Mouse (Mus musculus): ENCODE measurements around the gene Camta1. TPM values are rescaled to one million over a fixed set of nuclear protein-coding genes. Genes with fewer than 3 reads are reported as not detected.

Gene Camta1
- polyA plus RNA-seq, 1 experiment from 2014 or later = 123 TPM

GRCm38 (mm10) chr4:151095207-151095606, 766.5 kb downstream of the Camta1 start:
- Histone ChIP-seq H3K4me1 (ENCODE audit: control insufficient read depth, insufficient read depth, low read length) (peaks cover 5% of the 10 kb centered on the region), H3K4me2 (ENCODE audit: low read length) (no peak overlapping the region), H3K27ac (ENCODE audit: low read depth, low read length) (no peak overlapping the region), H3K36me3 (ENCODE audit: control insufficient read depth, insufficient read depth, low read length) (peaks cover 17% of the 10 kb centered on the region), H3K27me3 (replicated peaks; ENCODE audit: control insufficient read depth, insufficient read depth, low read length) (no peaks in the 10 kb centered on the region), H3K4me3 (ENCODE audit: low read depth, low read length) (no peak overlapping the region), H3K9ac (ENCODE audit: low read length) (no peak overlapping the region), H3K9me3 (replicated peaks; ENCODE audit: control insufficient read depth, low read length) (no peaks in the 10 kb centered on the region)
- DNase-seq (ENCODE audit: low spot score) (peak; percentile 40), ATAC-seq (no peak)
- WGBS = 25% methylated on average over 2 of the region's 2 CpGs

- H3K4me3 ChIP-seq (ENCODE audit: low read depth, low read length) = no peak within 1 kb of the TSS
- ATAC-seq (no peak), DNase-seq (ENCODE audit: low spot score) (no peak)
- no peaks in the 10 kb centered on the region for H3K9me3 ChIP-seq (replicated peaks; ENCODE audit: control insufficient read depth, low read length)
- 0 out of 2 replicates have a peak, but pooled peaks cover 2% of the 10 kb centered on the region for H3K4me1 ChIP-seq (ENCODE audit: control insufficient read depth, insufficient read depth, low read length)
- H3K27me3 ChIP-seq (replicated peaks; ENCODE audit: control insufficient read depth, insufficient read depth, low read length) = no peaks in the 10 kb centered on the region
- peak within 1 kb of the TSS; percentile 35; the same call in 1 of the 2 replicates for H3K27ac ChIP-seq (ENCODE audit: low read depth, low read length)
- H3K4me2 ChIP-seq (ENCODE audit: low read length) = no peak within 1 kb of the TSS
- H3K9ac ChIP-seq (ENCODE audit: low read length) = 0 out of 2 replicates have a peak within 1 kb of the TSS, but pooled peaks have one; percentile 8
- WGBS = 87% methylated on average over 7 of the region's 7 CpGs
- peaks cover 53% of the 10 kb centered on the region for H3K36me3 ChIP-seq (ENCODE audit: control insufficient read depth, insufficient read depth, low read length)
These were observed 772.4 kb downstream of the Camta1 start, which contains the start of gene Gm13090 for GRCm38 (mm10) chr4:151089270-151089669. Gm13090 (plus strand) TSS chr4:151089570.

- H3K27ac ChIP-seq (ENCODE audit: low read depth, low read length) = peak overlapping the region; percentile 35; the same call in 1 of the 2 replicates
- H3K27me3 ChIP-seq (replicated peaks; ENCODE audit: control insufficient read depth, insufficient read depth, low read length) = no peaks in the 10 kb centered on the region
- DNase-seq (ENCODE audit: low spot score) = no peak
- 90% methylated on average over 14 of the region's 14 CpGs for WGBS
- H3K4me3 ChIP-seq (ENCODE audit: low read depth, low read length) = no peak overlapping the region
- H3K4me1 ChIP-seq (ENCODE audit: control insufficient read depth, insufficient read depth, low read length) = 0 out of 2 replicates have a peak, but pooled peaks cover 2% of the 10 kb centered on the region
- peaks cover 53% of the 10 kb centered on the region for H3K36me3 ChIP-seq (ENCODE audit: control insufficient read depth, insufficient read depth, low read length)
- no peak overlapping the region for H3K4me2 ChIP-seq (ENCODE audit: low read length)
- 0 out of 2 replicates have a peak, but pooled peaks have one; percentile 29 for ATAC-seq
- H3K9me3 ChIP-seq (replicated peaks; ENCODE audit: control insufficient read depth, low read length) = no peaks in the 10 kb centered on the region
- 0 out of 2 replicates have a peak overlapping the region, but pooled peaks have one; percentile 8 for H3K9ac ChIP-seq (ENCODE audit: low read length)
These were observed 772.9 kb downstream of the Camta1 start for GRCm38 (mm10) chr4:151088819-151089218.

- 90% methylated on average over 1 of the region's 1 CpGs for WGBS
- no peak for ATAC-seq
- no peaks in the 10 kb centered on the region for H3K9me3 ChIP-seq (replicated peaks; ENCODE audit: control insufficient read depth, low read length)
- H3K4me3 ChIP-seq (ENCODE audit: low read depth, low read length) = no peak overlapping the region
- H3K4me1 ChIP-seq (ENCODE audit: control insufficient read depth, insufficient read depth, low read length) = 0 out of 2 replicates have a peak, but pooled peaks cover 2% of the 10 kb centered on the region
- H3K4me2 ChIP-seq (ENCODE audit: low read length) = no peak overlapping the region
- no peak overlapping the region for H3K9ac ChIP-seq (ENCODE audit: low read length)
- H3K27ac ChIP-seq (ENCODE audit: low read depth, low read length) = no peak overlapping the region
- H3K36me3 ChIP-seq (ENCODE audit: control insufficient read depth, insufficient read depth, low read length) = peaks cover 64% of the 10 kb centered on the region
- no peak for DNase-seq (ENCODE audit: low spot score)
- no peaks in the 10 kb centered on the region for H3K27me3 ChIP-seq (replicated peaks; ENCODE audit: control insufficient read depth, insufficient read depth, low read length)
These were observed 774.3 kb downstream of the Camta1 start for GRCm38 (mm10) chr4:151087358-151087757.

GRCm38 (mm10) chr4:151083027-151083426, 778.6 kb downstream of the Camta1 start:
- no peak for DNase-seq (ENCODE audit: low spot score)
- WGBS = 87% methylated on average over 5 of the region's 5 CpGs

GRCm38 (mm10) chr4:151081977-151082376, 779.7 kb downstream of the Camta1 start:
- H3K27ac ChIP-seq (ENCODE audit: low read depth, low read length) = no peak overlapping the region
- no peak overlapping the region for H3K4me3 ChIP-seq (ENCODE audit: low read depth, low read length)
- WGBS = 93% methylated on average over 13 of the region's 13 CpGs
- H3K9me3 ChIP-seq (replicated peaks; ENCODE audit: control insufficient read depth, low read length) = no peaks in the 10 kb centered on the region
- H3K4me2 ChIP-seq (ENCODE audit: low read length) = no peak overlapping the region
- ATAC-seq (no peak), DNase-seq (ENCODE audit: low spot score) (no peak)
- H3K4me1 ChIP-seq (ENCODE audit: control insufficient read depth, insufficient read depth, low read length) = no peaks in the 10 kb centered on the region
- peaks cover 99% of the 10 kb centered on the region for H3K36me3 ChIP-seq (ENCODE audit: control insufficient read depth, insufficient read depth, low read length)
- no peaks in the 10 kb centered on the region for H3K27me3 ChIP-seq (replicated peaks; ENCODE audit: control insufficient read depth, insufficient read depth, low read length)
- no peak overlapping the region for H3K9ac ChIP-seq (ENCODE audit: low read length)

More at GRCm38 (mm10) chr4:151083027-151083426, 778.6 kb downstream of the Camta1 start:
- no peaks in the 10 kb centered on the region for H3K4me1 ChIP-seq (ENCODE audit: control insufficient read depth, insufficient read depth, low read length)
- no peak overlapping the region for H3K4me3 ChIP-seq (ENCODE audit: low read depth, low read length)
- no peak overlapping the region for H3K4me2 ChIP-seq (ENCODE audit: low read length)
- no peak for ATAC-seq
- peaks cover 98% of the 10 kb centered on the region for H3K36me3 ChIP-seq (ENCODE audit: control insufficient read depth, insufficient read depth, low read length)
- no peaks in the 10 kb centered on the region for H3K9me3 ChIP-seq (replicated peaks; ENCODE audit: control insufficient read depth, low read length)
- no peak overlapping the region for H3K27ac ChIP-seq (ENCODE audit: low read depth, low read length)
- H3K27me3 ChIP-seq (replicated peaks; ENCODE audit: control insufficient read depth, insufficient read depth, low read length) = no peaks in the 10 kb centered on the region
- H3K9ac ChIP-seq (ENCODE audit: low read length) = no peak overlapping the region

GRCm38 (mm10) chr4:151081355-151081754, 780.3 kb downstream of the Camta1 start:
- ATAC-seq = no peak
- H3K9me3 ChIP-seq (replicated peaks; ENCODE audit: control insufficient read depth, low read length) = no peaks in the 10 kb centered on the region

GRCm38 (mm10) chr4:151074817-151075216, 786.9 kb downstream of the Camta1 start:
- WGBS = 94% methylated on average over 15 of the region's 15 CpGs
- H3K27ac ChIP-seq (ENCODE audit: low read depth, low read length) = no peak overlapping the region
- H3K4me3 ChIP-seq (ENCODE audit: low read depth, low read length) = no peak overlapping the region
- H3K27me3 ChIP-seq (replicated peaks; ENCODE audit: control insufficient read depth, insufficient read depth, low read length) = no peaks in the 10 kb centered on the region
- H3K36me3 ChIP-seq (ENCODE audit: control insufficient read depth, insufficient read depth, low read length) = peaks cover 99% of the 10 kb centered on the region
- DNase-seq (ENCODE audit: low spot score) = no peak
- no peaks in the 10 kb centered on the region for H3K9me3 ChIP-seq (replicated peaks; ENCODE audit: control insufficient read depth, low read length)
- ATAC-seq = no peak
- H3K4me1 ChIP-seq (ENCODE audit: control insufficient read depth, insufficient read depth, low read length) = no peaks in the 10 kb centered on the region
- H3K9ac ChIP-seq (ENCODE audit: low read length) = no peak overlapping the region
- no peak overlapping the region for H3K4me2 ChIP-seq (ENCODE audit: low read length)

More at GRCm38 (mm10) chr4:151081355-151081754, 780.3 kb downstream of the Camta1 start:
- no peaks in the 10 kb centered on the region for H3K27me3 ChIP-seq (replicated peaks; ENCODE audit: control insufficient read depth, insufficient read depth, low read length)
- H3K4me2 ChIP-seq (ENCODE audit: low read length) = no peak overlapping the region
- H3K36me3 ChIP-seq (ENCODE audit: control insufficient read depth, insufficient read depth, low read length) = peaks cover 99% of the 10 kb centered on the region
- H3K4me3 ChIP-seq (ENCODE audit: low read depth, low read length) = no peak overlapping the region
- no peaks in the 10 kb centered on the region for H3K4me1 ChIP-seq (ENCODE audit: control insufficient read depth, insufficient read depth, low read length)
- no peak for DNase-seq (ENCODE audit: low spot score)
- WGBS = 93% methylated on average over 2 of the region's 2 CpGs
- H3K9ac ChIP-seq (ENCODE audit: low read length) = no peak overlapping the region
- no peak overlapping the region for H3K27ac ChIP-seq (ENCODE audit: low read depth, low read length)

GRCm38 (mm10) chr4:151073108-151073744, 788.5 kb downstream of the Camta1 start:
- Histone ChIP-seq H3K27ac (ENCODE audit: low read depth, low read length) (no peak overlapping the region), H3K4me1 (ENCODE audit: control insufficient read depth, insufficient read depth, low read length) (no peaks in the 10 kb centered on the region), H3K4me3 (ENCODE audit: low read depth, low read length) (no peak overlapping the region), H3K4me2 (ENCODE audit: low read length) (no peak overlapping the region), H3K36me3 (ENCODE audit: control insufficient read depth, insufficient read depth, low read length) (peaks cover 98% of the 10 kb centered on the region), H3K9me3 (replicated peaks; ENCODE audit: control insufficient read depth, low read length) (no peaks in the 10 kb centered on the region), H3K27me3 (replicated peaks; ENCODE audit: control insufficient read depth, insufficient read depth, low read length) (no peaks in the 10 kb centered on the region), H3K9ac (ENCODE audit: low read length) (no peak overlapping the region)
- peak; percentile 68 for ATAC-seq
- DNase-seq (ENCODE audit: low spot score) = peak; percentile 89
- WGBS = 56% methylated on average over 13 of the region's 13 CpGs
